Mouse (Mus musculus) left cerebral cortex, postnatal 14 days (tissue): Measurements from ENCODE around the gene Whrn. TPM values are rescaled to one million over a fixed set of nuclear protein-coding genes. Genes with fewer than 3 reads are reported as not detected.

ENCODE experiments used
- DNase-seq, 2 experiments: peaks; one replicate each; pipeline ENCODE4 v3.0.0; 2021 to 2022; ENCODE audit warnings: low spot score in 2 of 2, mixed read lengths in 1 of 2
- intact Hi-C: fragments of 180-260 bp; cut with DNase I; formaldehyde crosslinking; loops from one replicate; pipeline ENCODE4 v1.15.1; 2025
- total RNA-seq, 2 experiments: library from RNA; stranded (reverse); gene quantifications; 2 replicates each; pipeline ENCODE4 v1.2.3; 2021

The Whrn gene
- total RNA-seq, 2 experiments from 2014 or later, result 46.6 to 51.2 TPM

- peak; percentile 46 to 48 for DNase-seq
- intact Hi-C loops, result loop anchor here (5.0 to 10.0 kb wide), 2 partner anchors 73 to 350 kb away; no protein-coding TSS in a partner anchor
Observed at GRCm38 (mm10) chr4:63494967-63495914, 550 bp downstream of the Whrn start.

DNA sequence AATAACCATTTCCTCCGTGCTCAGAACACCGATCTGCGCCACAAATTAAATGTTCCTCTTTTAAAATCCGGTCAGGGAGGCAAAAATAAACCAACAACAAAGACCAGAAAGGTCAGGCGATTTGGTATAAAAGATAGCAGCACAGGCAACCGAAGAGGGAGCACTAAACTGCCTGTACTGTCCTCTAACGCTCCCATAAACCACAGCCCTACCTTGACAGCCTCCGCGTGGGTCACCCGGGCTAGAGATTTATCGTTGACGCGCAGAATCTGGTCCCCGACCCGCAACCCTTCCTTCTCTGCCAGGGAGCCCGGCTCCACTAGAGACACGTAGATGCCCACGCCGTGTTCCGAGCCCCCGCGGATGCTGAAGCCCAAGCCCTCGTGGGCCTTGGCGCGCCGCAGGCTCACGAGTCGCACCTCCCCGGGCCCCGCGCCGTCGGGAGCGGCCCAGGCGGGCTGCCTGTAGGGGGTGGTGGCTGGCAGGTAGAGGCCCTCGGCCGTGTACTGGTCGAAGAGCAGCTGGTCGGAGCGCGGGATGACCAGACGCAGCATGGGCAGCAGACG is 1.3 kb downstream of the Whrn start:
- DNase-seq, result no peak
- intact Hi-C loops, result loop anchor here (10.0 kb wide), 1 partner anchor 350 kb away; no protein-coding TSS in a partner anchor

GRCm38 (mm10) chr4:63493351-63494121 is 2.3 kb downstream of the Whrn start:
- no peak for DNase-seq
- intact Hi-C loops, result loop anchor here (10.0 kb wide), 1 partner anchor 351 kb away; no protein-coding TSS in a partner anchor

GRCm38 (mm10) chr4:63491521-63491920 is 4.3 kb downstream of the Whrn start:
- intact Hi-C loops, result loop anchor here (10.0 kb wide), 1 partner anchor 353 kb away; no protein-coding TSS in a partner anchor
- DNase-seq, result no peak

DNA sequence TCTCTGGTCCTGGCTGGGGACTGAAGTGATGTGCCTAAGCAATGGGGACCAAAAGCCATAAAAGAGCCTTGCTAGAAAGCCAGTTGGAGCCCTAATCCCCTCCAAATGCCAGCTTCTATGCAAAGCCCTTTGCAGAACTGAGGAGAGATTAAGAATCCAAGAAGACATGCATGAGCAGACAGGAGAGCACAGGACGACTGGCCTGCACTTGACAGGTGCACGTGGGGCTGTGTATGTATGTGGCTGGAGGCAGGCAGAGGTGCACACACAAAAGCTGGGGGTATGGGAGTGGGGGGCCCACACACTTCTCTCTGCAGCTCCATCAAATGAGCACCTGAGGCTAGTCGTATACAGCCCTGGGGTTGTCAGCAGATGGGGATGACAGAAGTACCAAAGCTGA is 5.6 kb downstream of the Whrn start:
- no peak for DNase-seq
- intact Hi-C loops, result loop anchor here (10.0 kb wide), 1 partner anchor 355 kb away; no protein-coding TSS in a partner anchor

- no peak for DNase-seq
Observed at GRCm38 (mm10) chr4:63489676-63490075, 6.1 kb downstream of the Whrn start.

DNA sequence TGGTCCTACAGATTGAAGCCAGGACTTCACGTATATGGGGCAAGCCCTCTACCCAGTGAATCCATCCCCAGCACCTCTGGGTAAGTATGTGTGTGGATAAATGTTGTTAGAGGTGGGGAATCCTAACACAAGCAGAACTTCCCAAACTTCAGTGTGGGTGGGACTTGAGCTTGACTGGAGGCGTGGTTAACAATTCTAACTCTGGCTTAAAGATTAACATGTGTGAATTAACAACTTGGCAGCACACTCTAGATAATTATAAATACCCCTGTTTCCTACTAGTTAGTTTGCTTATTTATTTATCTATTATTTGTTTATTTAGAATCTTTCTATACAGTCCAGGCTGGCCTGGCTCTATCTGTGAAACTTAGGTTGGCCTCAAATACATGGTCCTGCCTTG is 7.9 kb downstream of the Whrn start:
- intact Hi-C loops, result no loop called here
- DNase-seq, result no peak

More at GRCm38 (mm10) chr4:63489676-63490075, 6.1 kb downstream of the Whrn start:
- intact Hi-C loops, result loop anchor here (10.0 kb wide), 1 partner anchor 355 kb away; no protein-coding TSS in a partner anchor

DNA sequence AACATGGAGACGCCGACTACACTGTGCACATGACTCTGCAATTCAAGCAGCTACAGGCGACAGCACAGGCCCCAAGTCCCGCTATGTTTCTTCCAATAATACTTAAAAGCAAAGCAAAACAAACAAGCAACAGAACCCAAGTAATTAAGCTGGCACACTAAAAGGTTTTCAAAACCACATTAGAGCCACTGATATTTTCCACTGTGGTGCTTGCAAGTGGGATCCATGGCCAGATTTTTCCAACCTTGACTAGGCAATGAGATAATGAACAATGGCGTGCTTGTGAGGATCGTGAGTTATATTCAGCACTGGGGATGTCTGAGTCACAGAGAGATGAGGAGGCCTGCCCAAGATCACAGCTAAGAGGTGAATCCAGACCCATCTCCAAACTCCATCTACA is 8.5 kb downstream of the Whrn start:
- no peak for DNase-seq
- intact Hi-C loops, result no loop called here

DNA sequence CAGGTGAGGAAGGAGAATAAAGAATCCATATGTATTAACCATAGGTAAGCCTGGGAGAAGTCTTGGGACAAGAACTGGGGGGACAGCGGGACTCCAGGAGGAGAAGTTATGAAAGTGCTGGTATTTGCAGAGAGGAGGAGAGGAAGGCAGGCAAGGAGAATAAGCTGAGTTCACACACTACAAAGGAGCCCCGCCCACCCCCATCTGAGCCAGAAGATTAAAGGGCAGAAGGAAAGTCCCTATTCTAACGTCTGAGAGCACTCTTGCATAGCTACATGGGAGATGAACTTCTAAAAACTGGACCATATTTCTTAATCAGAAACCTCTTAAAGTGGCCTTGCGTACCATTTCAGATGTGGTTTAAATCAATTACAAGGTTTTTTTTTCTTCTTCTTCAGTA is 9.3 kb downstream of the Whrn start:
- DNase-seq, result no peak
- intact Hi-C loops, result no loop called here

- no peak for DNase-seq
- intact Hi-C loops, result no loop called here
Observed at GRCm38 (mm10) chr4:63483741-63484140, 12.1 kb downstream of the Whrn start.

DNA sequence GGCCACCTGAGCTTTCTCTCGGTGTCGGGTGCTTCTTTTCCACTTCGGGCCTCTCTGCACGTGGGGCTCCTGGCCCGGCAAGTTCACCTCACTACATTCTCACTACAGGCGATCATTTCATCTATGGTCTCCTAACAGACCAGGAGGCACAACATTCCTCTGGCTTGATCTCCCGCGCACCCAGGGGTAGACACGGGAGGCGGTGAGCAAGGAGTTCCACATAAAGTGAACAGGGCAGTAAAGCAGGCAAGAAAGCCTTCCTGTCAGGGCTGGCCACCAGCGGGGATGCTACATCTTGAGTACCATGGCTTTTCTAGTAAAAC is 15.0 kb downstream of the Whrn start:
- no peak for DNase-seq
- intact Hi-C loops, result no loop called here

DNA sequence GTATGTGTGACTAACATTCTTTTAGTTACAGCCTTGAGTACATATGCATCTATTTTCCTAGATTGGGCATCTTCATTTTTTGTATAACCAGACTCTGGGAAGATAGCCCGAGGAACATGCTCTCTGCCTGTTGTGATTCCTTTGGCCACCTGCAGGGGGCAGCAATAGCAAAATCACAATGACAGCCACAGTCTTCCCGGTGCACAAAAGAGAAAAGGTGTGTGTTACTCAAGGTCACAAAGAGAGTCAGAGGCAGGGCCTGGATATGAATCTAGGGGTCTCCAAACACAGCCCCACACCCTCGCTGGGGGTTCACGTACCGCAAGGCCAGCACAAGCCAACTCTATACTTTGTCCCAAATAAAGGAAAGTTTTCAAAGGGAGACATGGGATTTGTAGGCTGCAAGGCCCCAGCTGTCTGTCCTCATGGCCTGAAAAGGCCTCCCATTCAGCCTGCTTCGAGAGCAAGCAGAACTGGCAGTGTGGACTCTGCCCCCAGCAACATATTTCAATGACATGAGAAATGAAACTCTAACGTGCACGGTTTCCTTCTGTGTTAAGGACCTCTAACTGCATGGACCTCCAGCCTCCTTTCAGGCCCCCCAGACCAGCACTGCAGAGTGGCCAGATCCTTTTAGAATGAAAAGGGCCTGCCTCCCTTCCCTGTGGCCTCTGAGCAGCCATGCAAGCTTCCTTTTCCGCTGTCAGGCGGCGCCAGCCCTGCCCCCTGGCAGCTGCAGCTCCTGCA is 15.5 kb downstream of the Whrn start:
- intact Hi-C loops, result no loop called here
- DNase-seq, result peak; percentile 46 to 47

DNA sequence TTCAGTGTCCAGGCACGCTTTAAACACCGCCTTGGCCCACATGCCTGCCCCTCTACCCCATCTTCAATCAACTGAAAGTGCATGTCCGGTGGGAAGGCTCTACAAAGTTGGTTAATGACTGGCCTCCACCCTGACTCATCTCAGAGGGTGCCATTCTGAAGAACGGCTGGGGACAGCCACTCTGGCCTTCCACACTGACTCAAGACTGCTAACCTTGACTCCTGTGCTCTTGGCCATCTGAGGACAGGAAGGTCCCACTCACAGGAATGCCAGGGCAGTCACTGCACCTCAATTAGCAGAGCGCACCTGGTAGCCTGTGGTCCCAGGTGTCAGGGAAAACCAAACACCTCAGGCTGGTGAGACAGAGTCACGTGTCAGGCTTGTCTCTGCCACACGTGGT is 17.8 kb downstream of the Whrn start:
- DNase-seq, result no peak
- intact Hi-C loops, result no loop called here

- no peak for DNase-seq
- intact Hi-C loops, result no loop called here
Observed at GRCm38 (mm10) chr4:63476891-63477290, 18.9 kb downstream of the Whrn start.

DNA sequence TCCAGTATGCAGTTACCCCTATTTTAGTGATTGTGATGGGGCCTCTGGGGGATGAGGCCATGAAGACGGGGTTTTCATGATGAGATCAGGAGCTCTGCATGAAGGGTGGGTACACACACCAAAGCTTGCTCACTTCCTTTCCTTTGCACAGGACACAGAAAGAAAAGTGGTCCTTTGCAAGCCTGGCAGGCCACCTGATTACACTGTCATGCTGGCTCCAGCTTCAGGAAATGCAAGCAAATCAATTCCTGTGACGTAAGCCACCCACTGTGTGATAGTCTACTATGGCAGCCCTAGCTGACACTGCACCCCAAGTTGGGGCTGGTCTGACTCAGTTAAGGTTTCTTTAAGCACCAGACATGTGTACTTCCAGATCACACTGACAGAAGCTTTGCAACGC is 20.6 kb downstream of the Whrn start:
- intact Hi-C loops, result no loop called here
- DNase-seq, result no peak

DNA sequence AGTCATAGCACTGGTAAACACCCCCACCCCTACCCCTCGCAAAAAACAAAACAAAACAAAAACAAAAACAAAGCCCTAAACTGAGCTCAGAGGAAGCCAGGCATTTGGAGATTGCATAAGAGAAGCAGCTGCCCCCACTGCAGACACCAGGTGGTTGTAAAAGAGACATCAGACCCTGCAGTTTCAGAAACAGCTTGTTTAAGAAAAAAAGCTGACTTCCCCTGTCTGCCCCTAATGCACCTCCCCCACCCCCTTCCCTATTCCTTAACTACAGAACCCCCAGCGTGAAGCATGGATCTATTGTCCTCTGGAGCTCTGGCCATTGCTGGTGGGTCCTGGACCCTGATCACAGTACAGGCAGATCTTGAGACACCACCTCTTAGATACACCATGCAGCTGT is 21.4 kb downstream of the Whrn start:
- no peak for DNase-seq
- intact Hi-C loops, result no loop called here

GRCm38 (mm10) chr4:63467338-63467737 is 28.5 kb downstream of the Whrn start:
- no peak for DNase-seq
- intact Hi-C loops, result no loop called here

GRCm38 (mm10) chr4:63466192-63466591 is 29.6 kb downstream of the Whrn start:
- DNase-seq, result no peak
- intact Hi-C loops, result no loop called here

DNA sequence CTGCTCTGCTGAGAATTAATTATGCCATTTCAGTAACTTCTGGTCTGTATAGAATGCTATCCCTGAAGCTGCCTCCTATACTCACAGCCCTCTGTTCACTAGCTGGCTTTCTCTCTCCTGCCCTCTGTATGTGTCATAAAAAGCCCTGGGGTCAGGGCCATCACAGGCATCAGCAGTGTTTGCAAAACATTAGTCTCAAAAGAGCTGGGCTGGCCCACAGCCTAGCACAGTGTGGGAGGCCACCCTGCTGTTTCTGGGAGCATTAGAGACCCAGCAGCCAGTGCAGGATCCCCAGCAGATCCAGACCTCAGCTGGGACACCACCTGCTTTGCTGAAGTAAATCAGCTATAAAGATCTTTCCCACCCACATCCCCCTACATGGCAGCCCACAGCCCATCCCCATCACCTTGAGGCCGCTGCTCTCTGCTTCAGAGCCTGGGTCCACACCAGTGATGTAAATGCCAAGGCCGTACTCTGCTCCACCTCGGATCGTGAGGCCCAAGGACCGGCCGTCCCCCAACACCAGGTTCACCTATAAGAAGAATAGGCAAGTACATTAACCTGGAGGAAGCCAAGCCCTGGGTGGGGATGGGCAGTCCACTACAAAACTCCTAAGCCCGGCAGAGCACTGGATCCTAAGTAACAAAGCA is 34.8 kb downstream of the Whrn start:
- no peak for DNase-seq
- intact Hi-C loops, result no loop called here
